Mouse (Mus musculus) midbrain, embryonic 14.5 days (tissue): ENCODE measurements around the gene Prdm15. TPM values are rescaled to one million over a fixed set of nuclear protein-coding genes. Genes with fewer than 3 reads are reported as not detected.

Experiments
- ATAC-seq: fragments of 200-750 bp; cut with Nextera tagmentation; 2 replicates; pipeline ENCODE4 v1.8.0; 2017; ENCODE audit warnings: moderate number of reproducible peaks, moderate library complexity; ENCODE audit not compliant: low FRiP score, low TSS enrichment
- DNase-seq: peaks from one replicate; pipeline ENCODE4 v3.0.0-alpha.2; 2015
- H3K27ac ChIP-seq: fragments of 300-500 bp; sonication (generic); replicated peaks from 2 replicates; pipeline ENCODE4 v1.5.1; 2014; ENCODE audit warnings: mild to moderate bottlenecking, low read depth, low read length, moderate library complexity
- H3K27me3 ChIP-seq: fragments of 300-500 bp; sonication (generic); 2 replicates; pipeline ENCODE4 v1.6.1; 2014; ENCODE audit warnings: low read length, control low read depth, mixed read lengths; ENCODE audit not compliant: control insufficient read depth, insufficient read depth
- H3K36me3 ChIP-seq: fragments of 300-500 bp; sonication (generic); 2 replicates; pipeline ENCODE4 v1.6.1; 2014; ENCODE audit warnings: low read length, control low read depth; ENCODE audit not compliant: control insufficient read depth, insufficient read depth
- H3K4me1 ChIP-seq: fragments of 300-500 bp; sonication (generic); 2 replicates; pipeline ENCODE4 v1.6.1; 2014; ENCODE audit warnings: mild to moderate bottlenecking, antibody characterized with exemption, low read length, control low read depth; ENCODE audit not compliant: control insufficient read depth, insufficient read depth
- H3K4me2 ChIP-seq: fragments of 300-500 bp; sonication (generic); 2 replicates; pipeline ENCODE4 v1.6.1; 2014; ENCODE audit warnings: mild to moderate bottlenecking, low read length, moderate library complexity
- H3K4me3 ChIP-seq: fragments of 300-500 bp; sonication (generic); replicated peaks from 2 replicates; pipeline ENCODE4 v1.5.1; 2014; ENCODE audit warnings: low read depth, low read length
- H3K9ac ChIP-seq: fragments of 300-500 bp; sonication (generic); replicated peaks from 2 replicates; pipeline ENCODE4 v1.6.1; 2014; ENCODE audit warnings: mild to moderate bottlenecking, low read length, moderate library complexity
- H3K9me3 ChIP-seq: fragments of 300-500 bp; sonication (generic); 2 replicates; pipeline ENCODE4 v1.6.1; 2016; ENCODE audit warnings: low read length, control low read depth, mixed read lengths; ENCODE audit not compliant: control insufficient read depth
- WGBS: fragments of 180-500 bp; shearing (Covaris S2); extraction: QIAGEN DNeasy Blood & Tissue Kit; methylation state at CpG from one replicate; pipeline ENCODE4 v1.1.7; 2014; 5-methylcytosine and 5-hydroxymethylcytosine counted together
- polyA plus RNA-seq: library from polyadenylated mRNA; unstranded; fragments of >200 nt; fragmentation: Nextera tagmentation; extraction: Ambion mirVana; gene quantifications from 2 replicates; pipeline ENCODE4 v1.2.1, GENCODE M21; 2014

Prdm15 gene
- polyA plus RNA-seq, 1 experiment from 2014 or later, result 13.2 TPM

DNA sequence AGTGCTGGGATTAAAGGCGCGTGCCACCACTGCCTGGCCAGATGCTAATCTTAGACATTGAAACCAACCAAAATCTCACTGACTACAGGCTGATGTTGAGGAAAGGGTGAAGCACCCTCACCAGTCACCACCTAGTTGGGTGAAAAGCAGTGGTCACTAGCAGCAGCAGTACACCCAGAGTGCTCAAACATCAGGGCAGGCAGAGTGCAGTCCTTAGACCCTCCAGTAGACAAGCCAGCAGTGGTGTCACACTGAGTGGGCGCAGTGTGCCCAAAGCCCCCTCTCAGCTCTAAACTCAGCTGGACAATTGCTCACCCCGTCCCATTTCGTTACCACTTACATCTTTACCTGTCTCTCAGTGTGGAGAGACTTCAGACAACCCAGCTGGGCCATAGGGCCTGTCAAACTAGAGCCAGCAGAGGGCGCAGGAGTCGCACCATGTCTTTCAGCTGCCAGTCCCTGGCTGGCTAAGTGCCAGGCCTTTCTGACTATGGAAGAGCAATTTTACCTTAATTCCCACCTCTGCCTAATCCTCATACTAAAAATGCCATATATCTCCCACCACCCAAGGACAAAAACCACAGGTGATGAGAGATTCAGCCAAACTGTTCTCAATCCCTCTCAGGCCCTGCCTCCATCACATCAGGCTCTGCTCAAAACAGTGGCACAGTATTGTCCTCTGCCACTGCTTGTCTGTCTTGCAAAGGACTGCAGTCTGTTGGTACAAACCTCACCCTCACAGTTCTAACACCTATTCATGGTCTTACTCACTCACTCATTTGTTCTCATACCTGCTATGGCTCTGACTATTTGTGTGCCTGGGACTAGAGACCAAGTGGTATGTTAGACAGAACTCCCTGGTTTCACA is 46.7 kb downstream of the Prdm15 start:
- no peak overlapping the region for H3K27ac ChIP-seq
- 76% methylated on average over 7 of the region's 7 CpGs for WGBS
- no peak overlapping the region for H3K4me3 ChIP-seq
- no peak overlapping the region for H3K9ac ChIP-seq
- peaks cover 86% of the 10 kb centered on the region for H3K36me3 ChIP-seq
- ATAC-seq, result no peak; the same call in 1 of the 2 replicates
- H3K9me3 ChIP-seq, result no peaks in the 10 kb centered on the region
- H3K4me1 ChIP-seq, result no peaks in the 10 kb centered on the region
- peak; percentile 88 for DNase-seq
- H3K27me3 ChIP-seq, result no peaks in the 10 kb centered on the region
- no peak overlapping the region for H3K4me2 ChIP-seq

DNA sequence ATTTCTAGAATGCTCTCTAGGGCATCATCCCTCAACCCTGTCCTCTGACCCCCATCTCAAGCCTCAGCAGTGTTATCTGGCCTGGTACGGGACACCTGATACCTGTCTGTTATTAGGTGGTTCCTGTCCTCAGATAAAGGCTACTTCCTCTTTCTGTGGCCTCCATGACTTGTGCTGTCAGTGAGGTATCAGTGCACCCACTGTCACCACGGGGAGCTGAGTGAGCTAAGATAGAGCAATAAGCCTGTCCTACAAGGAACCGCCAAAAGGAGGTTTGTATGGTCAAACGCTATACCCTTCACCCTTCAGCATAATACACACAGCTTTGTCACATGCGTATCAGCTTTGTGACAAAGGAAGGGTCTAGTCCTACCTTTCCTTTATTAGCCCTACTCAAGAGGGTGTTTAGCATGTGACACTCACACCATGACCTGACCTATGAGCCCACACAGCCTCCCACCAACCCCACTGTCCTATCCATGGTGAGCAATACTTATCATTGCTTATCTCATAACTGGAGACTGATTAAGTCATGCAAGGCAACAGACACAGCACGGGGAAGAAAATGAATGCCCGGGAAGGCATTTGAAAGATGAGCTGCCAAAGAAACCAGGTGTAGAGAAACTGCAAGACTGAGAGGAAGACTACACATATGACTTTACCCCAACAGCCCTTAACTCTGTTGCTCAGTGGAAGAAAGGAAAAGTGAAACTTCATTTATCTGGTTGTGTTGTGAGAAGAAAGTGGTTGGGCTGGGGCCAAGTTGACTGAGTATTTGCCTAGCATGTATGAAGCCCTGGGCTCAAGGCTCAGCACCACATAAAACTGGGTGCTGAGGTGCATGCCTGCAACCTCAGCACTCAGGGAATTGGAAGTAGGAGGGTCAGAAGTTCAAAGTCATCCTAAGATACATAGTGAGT is 53.4 kb downstream of the Prdm15 start:
- no peaks in the 10 kb centered on the region for H3K9me3 ChIP-seq
- 95% methylated on average over 7 of the region's 7 CpGs for WGBS
- DNase-seq, result no peak
- H3K9ac ChIP-seq, result no peak overlapping the region
- peaks cover 87% of the 10 kb centered on the region for H3K36me3 ChIP-seq
- no peaks in the 10 kb centered on the region for H3K27me3 ChIP-seq
- H3K4me3 ChIP-seq, result no peak overlapping the region
- ATAC-seq, result no peak
- H3K4me2 ChIP-seq, result no peak overlapping the region
- no peak overlapping the region for H3K27ac ChIP-seq
- H3K4me1 ChIP-seq, result no peaks in the 10 kb centered on the region

DNA sequence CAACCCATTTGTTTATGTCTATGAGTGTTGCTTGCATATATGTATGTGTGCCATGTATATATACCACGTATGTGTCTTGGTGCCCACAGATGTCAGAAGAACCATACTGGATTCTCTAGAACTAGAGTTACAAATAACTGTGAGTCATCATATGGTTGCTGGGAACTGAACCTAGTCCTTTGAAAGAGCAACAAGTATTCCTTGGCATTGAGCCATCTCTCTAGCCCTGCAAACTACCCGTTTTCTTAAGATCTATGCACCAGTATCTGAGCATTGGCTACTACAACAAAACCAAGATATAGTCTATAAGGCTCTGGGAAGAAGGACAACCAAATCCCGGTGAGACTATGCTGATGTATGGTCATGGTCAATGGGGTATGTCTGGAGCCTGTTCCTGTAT is 54.4 kb downstream of the Prdm15 start:
- Histone ChIP-seq H3K9me3 (no peaks in the 10 kb centered on the region), H3K4me2 (no peak overlapping the region), H3K9ac (no peak overlapping the region), H3K27ac (no peak overlapping the region), H3K4me3 (no peak overlapping the region), H3K4me1 (no peaks in the 10 kb centered on the region), H3K36me3 (peaks cover 88% of the 10 kb centered on the region), H3K27me3 (no peaks in the 10 kb centered on the region)
- 91% methylated on average over 3 of the region's 3 CpGs for WGBS
- DNase-seq (no peak), ATAC-seq (no peak)

DNA sequence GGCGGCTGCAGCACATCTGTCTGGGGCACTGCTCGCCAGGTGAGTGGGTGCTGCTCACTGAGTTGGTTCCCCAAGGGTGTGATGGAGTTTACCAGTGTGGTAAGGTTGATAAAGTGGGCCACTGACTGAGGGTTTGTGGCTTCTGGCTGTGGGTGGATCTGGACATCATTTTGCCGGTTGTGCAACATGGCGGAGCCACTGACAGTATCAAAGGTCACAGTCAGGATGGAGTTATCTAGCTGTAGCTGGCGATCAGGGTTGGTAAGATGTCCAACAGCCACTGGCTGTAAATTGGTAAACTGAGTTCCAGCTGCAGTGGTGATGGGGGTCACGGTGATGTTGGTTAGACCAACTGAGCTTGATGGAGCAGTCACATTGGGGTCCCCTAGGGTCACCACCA is 57.4 kb downstream of the Prdm15 start:
- Histone ChIP-seq H3K9ac (no peak overlapping the region), H3K27ac (no peak overlapping the region), H3K4me1 (no peaks in the 10 kb centered on the region), H3K4me3 (no peak overlapping the region), H3K4me2 (no peak overlapping the region), H3K27me3 (no peaks in the 10 kb centered on the region), H3K36me3 (peaks cover 73% of the 10 kb centered on the region), H3K9me3 (no peaks in the 10 kb centered on the region)
- DNase-seq (no peak), ATAC-seq (no peak)
- WGBS, result 95% methylated on average over 6 of the region's 6 CpGs

DNA sequence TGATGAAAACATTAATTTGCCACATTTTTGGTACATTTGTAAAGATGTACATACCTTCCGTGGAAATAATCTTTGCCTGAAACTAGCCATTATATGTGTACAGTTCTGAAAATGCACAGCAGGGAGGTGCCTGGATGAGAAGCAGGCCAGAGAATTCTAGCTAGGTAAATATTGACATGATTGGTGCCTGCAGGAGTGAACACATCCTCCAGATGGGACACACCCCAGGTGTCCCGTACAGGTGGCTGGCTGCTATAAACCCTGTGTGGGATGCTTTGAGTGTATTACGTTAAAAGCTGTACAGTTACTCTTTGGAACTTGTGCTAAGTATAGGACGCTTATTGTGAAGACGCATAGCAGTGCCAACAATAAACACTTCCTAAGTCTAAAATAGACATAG is 68.6 kb downstream of the Prdm15 start:
- 95% methylated on average over 5 of the region's 5 CpGs for WGBS
- DNase-seq, result no peak
- Histone ChIP-seq H3K9ac (no peak overlapping the region), H3K4me2 (no peak overlapping the region), H3K9me3 (no peaks in the 10 kb centered on the region), H3K27ac (no peak overlapping the region), H3K27me3 (no peaks in the 10 kb centered on the region), H3K4me1 (no peaks in the 10 kb centered on the region), H3K36me3 (no peaks in the 10 kb centered on the region), H3K4me3 (no peak overlapping the region)
- no peak for ATAC-seq

DNA sequence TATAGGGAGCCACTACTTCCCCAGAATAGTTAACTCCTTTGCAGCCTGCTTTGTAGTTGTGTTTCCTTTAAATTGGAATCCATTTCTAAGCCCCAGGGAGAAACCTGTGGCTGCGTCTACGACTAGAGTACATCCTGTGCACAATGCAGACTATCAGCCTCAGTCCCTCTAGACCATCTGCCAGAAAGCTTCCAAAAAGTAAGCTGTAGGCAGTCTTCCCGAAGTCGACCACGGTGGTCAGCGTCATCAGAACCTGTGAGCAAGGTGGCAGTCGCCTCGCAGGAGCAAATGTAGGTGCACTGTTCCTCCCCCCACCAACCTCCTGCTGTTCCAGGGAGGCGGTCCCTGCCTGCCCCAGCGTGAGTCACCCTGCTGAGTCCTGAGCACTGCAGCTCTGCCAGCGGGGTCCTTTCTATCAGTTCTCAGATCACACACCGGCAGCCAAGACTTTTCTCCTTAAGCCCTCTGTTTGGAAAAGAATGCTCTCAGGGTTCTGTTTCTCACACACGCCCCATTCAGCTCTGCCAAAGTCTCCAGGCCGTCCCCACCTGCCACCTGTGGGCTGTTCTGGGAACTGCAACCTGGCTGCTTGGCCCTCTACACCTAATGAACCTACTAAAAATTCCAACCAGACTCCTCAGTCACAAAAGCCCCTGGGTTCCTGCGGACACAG is 73.2 kb downstream of the Prdm15 start:
- no peak overlapping the region for H3K27ac ChIP-seq
- no peak overlapping the region for H3K4me3 ChIP-seq
- peak; percentile 84 for DNase-seq
- no peaks in the 10 kb centered on the region for H3K4me1 ChIP-seq
- H3K4me2 ChIP-seq, result peak overlapping the region; percentile 40
- no peaks in the 10 kb centered on the region for H3K36me3 ChIP-seq
- no peak overlapping the region for H3K9ac ChIP-seq
- WGBS, result 27% methylated on average over 15 of the region's 15 CpGs
- H3K9me3 ChIP-seq, result no peaks in the 10 kb centered on the region
- ATAC-seq, result no peak
- H3K27me3 ChIP-seq, result no peaks in the 10 kb centered on the region

DNA sequence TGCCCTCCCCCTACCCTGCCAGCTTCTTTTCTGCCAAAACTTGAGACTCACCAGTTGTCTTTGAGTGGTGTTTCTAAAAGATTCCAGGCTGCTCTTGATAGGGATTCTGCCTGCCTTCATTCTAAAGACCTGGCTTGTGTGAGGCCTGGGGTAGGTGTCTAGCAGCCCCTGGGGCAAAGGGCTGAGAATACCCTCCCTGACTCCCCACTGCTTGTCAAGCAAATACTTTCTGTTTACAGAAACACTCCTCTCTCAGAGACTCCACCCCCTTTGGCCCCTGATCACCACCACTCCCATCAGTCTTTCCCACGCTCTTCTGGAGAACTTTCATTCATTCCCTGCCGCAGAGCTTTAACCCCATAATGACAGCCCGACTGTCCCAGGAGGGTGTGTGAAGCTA is 85.1 kb downstream of the Prdm15 start:
- WGBS, result 31% methylated on average over 3 of the region's 3 CpGs
- H3K4me1 ChIP-seq, result peaks cover 11% of the 10 kb centered on the region
- no peak for ATAC-seq
- H3K27me3 ChIP-seq, result peaks cover 46% of the 10 kb centered on the region
- H3K4me3 ChIP-seq, result no peak overlapping the region
- no peaks in the 10 kb centered on the region for H3K9me3 ChIP-seq
- no peaks in the 10 kb centered on the region for H3K36me3 ChIP-seq
- H3K9ac ChIP-seq, result no peak overlapping the region
- no peak for DNase-seq
- H3K4me2 ChIP-seq, result no peak overlapping the region
- no peak overlapping the region for H3K27ac ChIP-seq

DNA sequence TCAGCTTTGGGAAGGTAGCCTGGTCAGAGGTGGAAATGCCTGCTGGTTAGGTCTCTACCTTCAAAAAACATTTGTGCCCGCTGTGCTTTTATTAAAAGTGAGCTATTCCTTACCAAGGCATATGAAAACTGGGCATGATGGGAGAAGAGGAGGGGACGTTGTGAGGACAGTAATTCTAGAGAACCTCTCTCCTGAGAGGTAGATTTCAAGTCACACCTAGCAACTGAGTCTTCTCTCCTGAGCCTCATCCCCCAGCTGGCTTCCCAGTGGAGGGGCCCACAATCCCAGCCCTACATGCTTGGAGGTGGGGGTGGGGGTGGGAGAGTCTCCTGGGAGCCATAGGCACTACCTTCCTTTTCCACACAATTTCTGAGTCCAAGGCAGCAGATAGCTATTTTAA is 87.0 kb downstream of the Prdm15 start:
- H3K27me3 ChIP-seq, result peaks cover 48% of the 10 kb centered on the region
- H3K4me3 ChIP-seq, result no peak overlapping the region
- H3K9me3 ChIP-seq, result no peaks in the 10 kb centered on the region
- DNase-seq (no peak), ATAC-seq (no peak)
- no peak overlapping the region for H3K9ac ChIP-seq
- H3K27ac ChIP-seq, result no peak overlapping the region
- H3K4me2 ChIP-seq, result no peak overlapping the region
- H3K36me3 ChIP-seq, result no peaks in the 10 kb centered on the region
- 45% methylated on average over 2 of the region's 2 CpGs for WGBS
- peaks cover 11% of the 10 kb centered on the region for H3K4me1 ChIP-seq
